Comparison of ENCODE assay signal across 31 mouse cellular contexts in the genomic region with DNA sequence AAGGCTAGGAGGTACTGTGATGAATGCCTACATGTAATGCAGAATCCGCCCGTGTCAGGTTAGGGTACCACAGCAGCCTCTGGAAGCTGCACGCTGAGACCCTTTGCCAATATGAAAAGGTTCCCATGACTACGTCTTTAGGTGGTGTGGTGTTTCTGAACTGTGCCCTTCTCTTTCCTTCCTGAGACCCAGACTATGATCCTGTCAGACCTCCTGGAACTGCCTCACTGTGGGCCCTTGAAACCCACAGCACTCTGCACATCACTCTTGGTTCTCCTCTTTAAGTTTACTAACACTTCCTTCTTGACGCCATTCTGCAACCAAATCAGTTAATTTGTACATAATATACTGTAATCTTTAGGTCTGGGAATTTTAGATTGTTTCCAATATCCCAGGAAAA. TPM values are rescaled to one million over a fixed set of nuclear protein-coding genes. Genes with fewer than 3 reads are reported as not detected.
DNase-seq lines count a peak whose midpoint lies in the region; ATAC-seq and TF ChIP-seq lines count a peak whose summit lies in the region.
"Had no signal": no experiment of that assay in that cellular context is flagged by ENCODE, and none has a peak within 500 bp of the region (broad histone marks: within the 10 kb centered on the region; RNA-seq: fewer than 3 reads in every experiment).

No protein-coding gene starts in this region.

- peaks cover 93% of the 10 kb centered on the region for H3K36me3 ChIP-seq in megakaryocyte, embryonic 14.5 days (replicated peaks; ENCODE audit: low read length)
- H3K36me3 ChIP-seq in heart, adult 2 months (ENCODE audit: control insufficient read depth, insufficient read depth, low read length), result no peaks in the 10 kb centered on the region

- no peak overlapping the region for H3K27ac ChIP-seq in heart, adult 2 months
- H3K27ac ChIP-seq: forebrain, embryonic 10.5 days; forebrain, embryonic 13.5 days; gastrocnemius, adult 2 months; hindbrain, embryonic 14.5 days; hindbrain, postnatal 0 days had no signal

- H3K27me3 ChIP-seq in megakaryocyte, embryonic 14.5 days (replicated peaks), result no peaks in the 10 kb centered on the region
- H3K27me3 ChIP-seq in heart, adult 2 months (ENCODE audit: control insufficient read depth, insufficient read depth, low read length), result no peaks in the 10 kb centered on the region
- H3K27me3 ChIP-seq: CH12.LX; forebrain, embryonic 13.5 days; Patski had no signal

- TF ChIP-seq POLR2A in heart, adult 2 months (IDR thresholded peaks at IDR 0.05; ENCODE audit: insufficient read depth, low read depth, low read length), result no peak

- H3K9ac ChIP-seq in heart, adult 2 months (ENCODE audit: low read depth, low read length), result no peak overlapping the region
- H3K9ac ChIP-seq: forebrain, embryonic 13.5 days; hindbrain, embryonic 14.5 days had no signal

- H3K4me3 ChIP-seq in megakaryocyte, embryonic 14.5 days (replicated peaks), result peak overlapping the region; percentile 8
- H3K4me3 ChIP-seq in heart, adult 2 months, result no peak overlapping the region
- H3K4me3 ChIP-seq: forebrain, embryonic 10.5 days; forebrain, embryonic 13.5 days; gastrocnemius, adult 2 months had no signal

- TF ChIP-seq EP300 in heart, adult 2 months (IDR thresholded peaks at IDR 0.05; ENCODE audit: insufficient read depth, low read depth, low read length), result no peak

- WGBS in heart, adult 2 months, result 91% methylated on average over 5 of the region's 5 CpGs

- intact Hi-C loops in heart, adult 2 months (cut with DNase I), result loop anchor here (2.0 kb wide), 1 partner anchor 23 kb away; no protein-coding TSS in a partner anchor

- H3K9me3 ChIP-seq in megakaryocyte, embryonic 14.5 days, result no peaks in the 10 kb centered on the region
- H3K9me3 ChIP-seq: forebrain, embryonic 10.5 days; forebrain, embryonic 13.5 days; G1E had no signal

- ATAC-seq in megakaryocyte, adult 5-6 weeks (ENCODE audit: poor library complexity, severe bottlenecking), result no peak
- ATAC-seq in common myeloid progenitor, adult 5-6 weeks (replicated peaks; ENCODE audit: low read depth, poor library complexity, severe bottlenecking), result peak; percentile 50
- peak; percentile 17; the same call in 1 of the 2 replicates for ATAC-seq in megakaryocyte progenitor cell, adult 5-6 weeks (replicated peaks; ENCODE audit: poor library complexity)
- ATAC-seq: forebrain, embryonic 13.5 days; forebrain, embryonic 16.5 days; hindbrain, postnatal 0 days; inflammation-experienced regulatory T-cells, adult 6 months; intestine, embryonic 16.5 days had no signal

- peaks cover 65% of the 10 kb centered on the region for H3K4me1 ChIP-seq in megakaryocyte, embryonic 14.5 days
- H3K4me1 ChIP-seq in heart, adult 2 months (ENCODE audit: control insufficient read depth, insufficient read depth, low read length), result no peaks in the 10 kb centered on the region
- H3K4me1 ChIP-seq: forebrain, embryonic 13.5 days had no signal

- DNase-seq in heart, adult 2 months, result no peak
- no peak for DNase-seq in cerebellum, adult 9-11 months
- DNase-seq: adrenal gland, postnatal 10 days; adrenal gland, postnatal 36 days; cerebellum, adult 11 months; cerebellum, adult 2 months; cerebellum, postnatal 10 days; cerebellum, postnatal 36 days; gastrocnemius, adult 2 months; gastrocnemius, postnatal 14 days; heart, adult 18-20 months; heart, postnatal 36 days had no signal

- no peak for TF ChIP-seq CTCF in heart, adult 2 months (IDR thresholded peaks at IDR 0.05)

- no peaks in the 10 kb centered on the region for H3K79me2 ChIP-seq in heart, adult 2 months (replicated peaks; ENCODE audit: control insufficient read depth, insufficient read depth, low read length)

RNA-seq across cellular contexts. Expression of gene Gm1123, which starts 46.2 kb away (rescaled TPM):
- not detected in 2 replicates for polyA plus RNA-seq in megakaryocyte, embryonic 14.5 days (2012; ENCODE audit: insufficient read depth, low replicate concordance)
- total RNA-seq in megakaryocyte, adult 5-6 weeks (2015), result 0.29 TPM in 1 of 2 replicates, not detected in the other
- 0.81 TPM in 1 of 2 replicates, not detected in the other for total RNA-seq in megakaryocyte, adult 5-6 weeks (2017)
- total RNA-seq in common myeloid progenitor, adult 5-6 weeks (2017), result not detected in 2 replicates
- not detected in 2 replicates for total RNA-seq in megakaryocyte progenitor cell, adult 5-6 weeks (2015)
- total RNA-seq in megakaryocyte progenitor cell, adult 5-6 weeks (2017), result not detected in 2 replicates
- not detected for total RNA-seq in heart, adult 2 months (2021)
- polyA plus RNA-seq in heart, adult 2 months (2012; rRNA removed), result 0.12 TPM in 1 of 2 replicates, not detected in the other
- total RNA-seq: adrenal gland, adult 18-20 months; adrenal gland, postnatal 10 days; adrenal gland, postnatal 36 days; CH12.LX; gastrocnemius, adult 2 months; gastrocnemius, postnatal 14 days; gastrocnemius, postnatal 4 days; heart, postnatal 36 days; hindbrain, postnatal 0 days had no signal
- polyA plus RNA-seq: embryonic facial prominence, embryonic 11.5 days; embryonic facial prominence, embryonic 14.5 days; forebrain, embryonic 10.5 days; forebrain, embryonic 16.5 days; G1E; hindbrain, embryonic 11.5 days; Patski had no signal

RNA-seq across cellular contexts. Expression of gene Pik3cb, which starts 58.7 kb away (rescaled TPM):
- 0.82 and 1.8 TPM in 2 replicates for polyA plus RNA-seq in megakaryocyte, embryonic 14.5 days (2012; ENCODE audit: insufficient read depth, low replicate concordance)
- total RNA-seq in megakaryocyte, adult 5-6 weeks (2015), result 18.9 and 19.9 TPM in 2 replicates
- total RNA-seq in megakaryocyte, adult 5-6 weeks (2017), result 8.2 and 10.0 TPM in 2 replicates
- 4.5 and 5.8 TPM in 2 replicates for total RNA-seq in common myeloid progenitor, adult 5-6 weeks (2017)
- 12.3 and 13.5 TPM in 2 replicates for total RNA-seq in megakaryocyte progenitor cell, adult 5-6 weeks (2015)
- 4.6 and 5.3 TPM in 2 replicates for total RNA-seq in megakaryocyte progenitor cell, adult 5-6 weeks (2017)
- 10 to 100 TPM in 1 of 2 experiments, 1 to 10 TPM in 1; 10.0 to 10.8 TPM for total RNA-seq in heart, adult 2 months (2021)
- 2.6 and 6.3 TPM in 2 replicates for polyA plus RNA-seq in heart, adult 2 months (2012; rRNA removed)
